ENCODE assay signal across 16 mouse cellular contexts in the genomic region with DNA sequence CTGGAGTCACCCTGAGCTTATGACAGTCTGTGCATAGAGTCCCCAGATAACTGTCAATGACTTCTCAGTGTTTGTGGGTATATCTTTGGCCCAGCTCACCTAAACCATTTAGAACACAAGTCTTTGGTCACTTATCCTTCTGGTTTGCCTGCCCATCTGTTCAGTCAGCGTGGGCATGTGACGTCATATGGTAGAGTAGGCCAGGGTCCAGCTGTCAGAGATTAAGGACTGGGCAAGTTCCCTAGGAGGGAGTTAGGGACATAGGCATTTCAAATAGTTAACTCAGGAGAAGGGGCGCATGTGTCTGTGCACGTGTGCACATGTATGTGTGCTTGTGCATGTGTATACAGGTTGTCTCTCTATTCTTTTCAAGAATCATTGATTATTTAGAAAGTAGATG.
"Had no signal": no experiment of that assay in that cellular context is flagged by ENCODE, and none has a peak within 500 bp of the region (broad histone marks: within the 10 kb centered on the region; RNA-seq: fewer than 3 reads in every experiment).

No protein-coding gene starts in this region.

- ATAC-seq: midbrain, embryonic 16.5 days had no signal

- H3K9ac ChIP-seq: limb, embryonic 13.5 days; liver, embryonic 14.5 days; midbrain, embryonic 12.5 days; stomach, embryonic 15.5 days had no signal

- H3K4me1 ChIP-seq: limb, embryonic 13.5 days; midbrain, embryonic 12.5 days; stomach, embryonic 15.5 days had no signal

- H3K9me3 ChIP-seq: limb, embryonic 13.5 days; midbrain, embryonic 12.5 days; stomach, embryonic 15.5 days had no signal

- H3K36me3 ChIP-seq: limb, embryonic 13.5 days; midbrain, embryonic 12.5 days; stomach, embryonic 15.5 days had no signal

- H3K4me2 ChIP-seq: limb, embryonic 13.5 days; midbrain, embryonic 12.5 days; stomach, embryonic 15.5 days had no signal

- DNase-seq: kidney, adult 11 months; kidney, adult 9 months; kidney, postnatal 36 days; layer of hippocampus, adult 9-11 months; layer of hippocampus, postnatal 36 days; lung, adult 18-20 months; right cerebral cortex, postnatal 4 days; spleen, adult 18-20 months; thymus, adult 2 months; thymus, postnatal 25 days had no signal

- H3K27ac ChIP-seq: kidney, postnatal 0 days; limb, embryonic 13.5 days; liver, embryonic 14.5 days; midbrain, embryonic 12.5 days; stomach, embryonic 15.5 days had no signal

- H3K4me3 ChIP-seq: limb, embryonic 13.5 days; midbrain, embryonic 12.5 days; stomach, embryonic 15.5 days had no signal

- H3K27me3 ChIP-seq: limb, embryonic 13.5 days; midbrain, embryonic 12.5 days; stomach, embryonic 15.5 days had no signal
